Mouse (Mus musculus): ENCODE data around the gene Rpl41.
"Not testable (repeated sequence)": the region's sequence is repeated elsewhere in the genome, so short reads cannot be mapped to it uniquely, and the experiment has no call there.

Gene Rpl41

GRCm38 (mm10) chr10:128556286-128556685, 7.2 kb upstream of the Rpl41 start:
- DNase-seq (ENCODE audit: low spot score in 2 of 2): no peak

- not testable (repeated sequence) for DNase-seq (ENCODE audit: low spot score in 2 of 2)
Observed at GRCm38 (mm10) chr10:128555567-128555966, 6.5 kb upstream of the Rpl41 start.

GRCm38 (mm10) chr10:128550144-128550823, 1.2 kb upstream of the Rpl41 start:
- DNase-seq (ENCODE audit: low spot score in 2 of 2): not testable (repeated sequence)

GRCm38 (mm10) chr10:128549682-128550057, 565 bp upstream of the Rpl41 start:
- peak in 1 of 2 experiments; percentile 11 for DNase-seq (ENCODE audit: low spot score in 2 of 2)

GRCm38 (mm10) chr10:128548051-128548791, 884 bp downstream of the Rpl41 start:
- peak in 1 of 2 experiments; percentile 19 for DNase-seq (ENCODE audit: low spot score in 2 of 2)

- peak; percentile 97 for DNase-seq (ENCODE audit: low spot score in 2 of 2)
Observed at GRCm38 (mm10) chr10:128547361-128548032, 1.6 kb downstream of the Rpl41 start, which contains the start of gene Zc3h10. Zc3h10 (minus strand) TSS chr10:128547774.

GRCm38 (mm10) chr10:128546787-128547186, 2.3 kb downstream of the Rpl41 start:
- DNase-seq (ENCODE audit: low spot score in 2 of 2): no peak

- peak in 1 of 2 experiments; percentile 55 for DNase-seq (ENCODE audit: low spot score in 2 of 2)
Observed at GRCm38 (mm10) chr10:128546361-128546760, 2.7 kb downstream of the Rpl41 start.

- no peak for DNase-seq (ENCODE audit: low spot score in 2 of 2)
Observed at GRCm38 (mm10) chr10:128545570-128545898, 3.6 kb downstream of the Rpl41 start.

- DNase-seq (ENCODE audit: low spot score in 2 of 2): no peak
Observed at GRCm38 (mm10) chr10:128544674-128545569, 4.2 kb downstream of the Rpl41 start.

GRCm38 (mm10) chr10:128544151-128544657, 4.9 kb downstream of the Rpl41 start:
- no peak for DNase-seq (ENCODE audit: low spot score in 2 of 2)

GRCm38 (mm10) chr10:128543100-128543499, 6.0 kb downstream of the Rpl41 start:
- no peak for DNase-seq (ENCODE audit: low spot score in 2 of 2)

GRCm38 (mm10) chr10:128538340-128538870, 10.7 kb downstream of the Rpl41 start:
- DNase-seq (ENCODE audit: low spot score in 2 of 2): no peak

- peak; percentile 91 to 95 for DNase-seq (ENCODE audit: low spot score in 2 of 2)
Observed at GRCm38 (mm10) chr10:128536266-128536940, 12.7 kb downstream of the Rpl41 start.

GRCm38 (mm10) chr10:128535624-128536265, 13.4 kb downstream of the Rpl41 start:
- DNase-seq (ENCODE audit: low spot score in 2 of 2): peak; percentile 70 to 77

- no peak for DNase-seq (ENCODE audit: low spot score in 2 of 2)
Observed at GRCm38 (mm10) chr10:128535206-128535605, 13.9 kb downstream of the Rpl41 start.

GRCm38 (mm10) chr10:128526366-128527356, 22.4 kb downstream of the Rpl41 start:
- DNase-seq (ENCODE audit: low spot score in 2 of 2): no peak

GRCm38 (mm10) chr10:128525671-128526308, 23.3 kb downstream of the Rpl41 start, which contains the start of gene Esyt1:
Esyt1 (minus strand) TSS chr10:128525871.
- peak; percentile 97 to 98 for DNase-seq (ENCODE audit: low spot score in 2 of 2)
